Mouse (Mus musculus) lung, embryonic 14.5 days (tissue): ENCODE data around the gene Ufd1. TPM values are rescaled to one million over a fixed set of nuclear protein-coding genes. Genes with fewer than 3 reads are reported as not detected.

Experiments
- ATAC-seq: fragments of 200-750 bp; cut with Nextera tagmentation; 2 replicates; pipeline ENCODE4 v1.8.0; 2017; ENCODE audit warnings: mild to moderate bottlenecking, moderate TSS enrichment, moderate library complexity; ENCODE audit not compliant: insufficient read depth
- DNase-seq: peaks from one replicate; pipeline ENCODE4 v3.0.0-alpha.2; 2015
- H3K27ac ChIP-seq: fragments of 300-500 bp; sonication (generic); 2 replicates; pipeline ENCODE4 v1.5.1; 2014; ENCODE audit warnings: low read depth, mild to moderate bottlenecking, moderate library complexity
- H3K27me3 ChIP-seq: fragments of 300-500 bp; sonication (generic); 2 replicates; pipeline ENCODE4 v1.6.1; 2014; ENCODE audit warnings: low read length, control low read depth; ENCODE audit not compliant: insufficient read depth
- H3K36me3 ChIP-seq: fragments of 300-500 bp; sonication (generic); 2 replicates; pipeline ENCODE4 v1.6.1; 2014; ENCODE audit warnings: control low read depth; ENCODE audit not compliant: insufficient read depth
- H3K4me1 ChIP-seq: fragments of 300-500 bp; sonication (generic); 2 replicates; pipeline ENCODE4 v1.6.1; 2014; ENCODE audit warnings: antibody characterized with exemption, control low read depth; ENCODE audit not compliant: insufficient read depth
- H3K4me2 ChIP-seq: fragments of 300-500 bp; sonication (generic); 2 replicates; pipeline ENCODE4 v1.6.1; 2014; ENCODE audit warnings: mild to moderate bottlenecking
- H3K4me3 ChIP-seq: fragments of 300-500 bp; sonication (generic); 2 replicates; pipeline ENCODE4 v1.5.1; 2014; ENCODE audit warnings: low read depth, low read length
- H3K9ac ChIP-seq: fragments of 300-500 bp; sonication (generic); 2 replicates; pipeline ENCODE4 v1.6.1; 2014
- H3K9me3 ChIP-seq: fragments of 300-500 bp; sonication (generic); 2 replicates; pipeline ENCODE4 v1.6.1; 2016; ENCODE audit warnings: low read depth, low read length, control low read depth
- CTCF ChIP-seq: IDR thresholded peaks from 2 replicates; pipeline ENCODE4 v1.5.1; 2016; ENCODE audit warnings: antibody characterized with exemption, low read depth
- WGBS: fragments of 180-500 bp; shearing (Covaris S2); extraction: QIAGEN DNeasy Blood & Tissue Kit; methylation state at CpG from one replicate; pipeline ENCODE4 v1.1.7; 2014; 5-methylcytosine and 5-hydroxymethylcytosine counted together
- polyA plus RNA-seq: library from polyadenylated mRNA; unstranded; fragments of >200 nt; fragmentation: Nextera tagmentation; extraction: Ambion mirVana; gene quantifications from 2 replicates; pipeline ENCODE4 v1.2.1, GENCODE M21; 2014

Gene Ufd1
- polyA plus RNA-seq, 1 experiment from 2014 or later = 84.5 TPM

GRCm38 (mm10) chr16:18788627-18789406, 22.8 kb upstream of the Ufd1 start:
- DNase-seq = no peak
- WGBS = 87% methylated on average over 10 of the region's 10 CpGs
- Histone ChIP-seq H3K4me1 (no peaks in the 10 kb centered on the region), H3K36me3 (peaks cover 84% of the 10 kb centered on the region), H3K4me2 (no peak overlapping the region), H3K9me3 (no peaks in the 10 kb centered on the region), H3K9ac (no peak overlapping the region), H3K4me3 (no peak overlapping the region), H3K27me3 (no peaks in the 10 kb centered on the region), H3K27ac (no peak overlapping the region)
- TF ChIP-seq CTCF = no peak
- no peak for ATAC-seq

GRCm38 (mm10) chr16:18795223-18795899, 16.2 kb upstream of the Ufd1 start:
- DNase-seq (no peak), ATAC-seq (no peak)
- Histone ChIP-seq H3K9ac (no peak overlapping the region), H3K27ac (no peak overlapping the region), H3K36me3 (peaks cover 97% of the 10 kb centered on the region), H3K4me3 (no peak overlapping the region), H3K27me3 (no peaks in the 10 kb centered on the region), H3K4me1 (no peaks in the 10 kb centered on the region), H3K9me3 (no peaks in the 10 kb centered on the region), H3K4me2 (no peak overlapping the region)
- no peak for TF ChIP-seq CTCF
- WGBS = 92% methylated on average over 11 of the region's 11 CpGs

- H3K27ac ChIP-seq = no peak overlapping the region
- no peak for TF ChIP-seq CTCF
- no peak for ATAC-seq
- no peak overlapping the region for H3K9ac ChIP-seq
- no peak overlapping the region for H3K4me2 ChIP-seq
- H3K36me3 ChIP-seq = peaks cover 97% of the 10 kb centered on the region
- H3K4me3 ChIP-seq = no peak overlapping the region
- no peaks in the 10 kb centered on the region for H3K27me3 ChIP-seq
- no peaks in the 10 kb centered on the region for H3K4me1 ChIP-seq
- 82% methylated on average over 7 of the region's 7 CpGs for WGBS
- no peaks in the 10 kb centered on the region for H3K9me3 ChIP-seq
- DNase-seq = peak; percentile 17
Observed at GRCm38 (mm10) chr16:18796645-18797044, 14.9 kb upstream of the Ufd1 start.

- Histone ChIP-seq H3K4me1 (no peaks in the 10 kb centered on the region), H3K27me3 (no peaks in the 10 kb centered on the region), H3K27ac (no peak overlapping the region), H3K9ac (no peak overlapping the region), H3K36me3 (peaks cover 91% of the 10 kb centered on the region), H3K4me3 (no peak overlapping the region), H3K9me3 (no peaks in the 10 kb centered on the region), H3K4me2 (no peak overlapping the region)
- DNase-seq (no peak), ATAC-seq (no peak)
- TF ChIP-seq CTCF = no peak
- 86% methylated on average over 5 of the region's 5 CpGs for WGBS
Observed at GRCm38 (mm10) chr16:18798151-18798550, 13.4 kb upstream of the Ufd1 start.

GRCm38 (mm10) chr16:18798841-18799240, 12.7 kb upstream of the Ufd1 start:
- ATAC-seq = no peak; the same call in 1 of the 2 replicates
- no peaks in the 10 kb centered on the region for H3K9me3 ChIP-seq
- peak; percentile 66 for DNase-seq
- no peak overlapping the region for H3K9ac ChIP-seq
- WGBS = 73% methylated on average over 2 of the region's 2 CpGs
- peak; percentile 80 for TF ChIP-seq CTCF
- no peak overlapping the region for H3K27ac ChIP-seq
- no peak overlapping the region for H3K4me3 ChIP-seq
- H3K27me3 ChIP-seq = no peaks in the 10 kb centered on the region
- no peak overlapping the region for H3K4me2 ChIP-seq
- no peaks in the 10 kb centered on the region for H3K4me1 ChIP-seq
- peaks cover 88% of the 10 kb centered on the region for H3K36me3 ChIP-seq

GRCm38 (mm10) chr16:18805746-18806145, 5.8 kb upstream of the Ufd1 start:
- Histone ChIP-seq H3K27me3 (no peaks in the 10 kb centered on the region), H3K36me3 (peaks cover 79% of the 10 kb centered on the region), H3K4me1 (no peaks in the 10 kb centered on the region), H3K9me3 (no peaks in the 10 kb centered on the region), H3K27ac (no peak overlapping the region), H3K4me3 (no peak overlapping the region), H3K9ac (no peak overlapping the region), H3K4me2 (no peak overlapping the region)
- no peak for ATAC-seq
- WGBS = 95% methylated on average over 2 of the region's 2 CpGs
- no peak for DNase-seq
- TF ChIP-seq CTCF = no peak

GRCm38 (mm10) chr16:18809001-18809400, 2.6 kb upstream of the Ufd1 start:
- no peak for TF ChIP-seq CTCF

More at GRCm38 (mm10) chr16:18809001-18809400, 2.6 kb upstream of the Ufd1 start:
- no peaks in the 10 kb centered on the region for H3K4me1 ChIP-seq
- 87% methylated on average over 5 of the region's 5 CpGs for WGBS
- H3K9ac ChIP-seq = no peak overlapping the region
- H3K36me3 ChIP-seq = peaks cover 57% of the 10 kb centered on the region
- no peaks in the 10 kb centered on the region for H3K27me3 ChIP-seq
- no peak overlapping the region for H3K27ac ChIP-seq
- H3K4me2 ChIP-seq = no peak overlapping the region
- no peaks in the 10 kb centered on the region for H3K9me3 ChIP-seq
- ATAC-seq (no peak), DNase-seq (no peak)
- no peak overlapping the region for H3K4me3 ChIP-seq
